Mouse (Mus musculus) erythroblast, adult 5-6 weeks (primary cell): Measurements from ENCODE around the gene Nt5dc1. TPM values are rescaled to one million over a fixed set of nuclear protein-coding genes. Genes with fewer than 3 reads are reported as not detected.

ENCODE experiments used
- ATAC-seq: replicated peaks from 2 replicates; pipeline ENCODE4 v1.8.0; 2016; ENCODE audit warnings: moderate number of reproducible peaks, mild to moderate bottlenecking, moderate TSS enrichment, inconsistent platforms; ENCODE audit not compliant: poor library complexity, low FRiP score, severe bottlenecking
- total RNA-seq, 2 experiments: library from RNA; stranded (forward) in 1 of 2; stranded (reverse) in 1 of 2; fragments of 150-400 nt in 1 of 2; fragments of 200-764, 138-1000 nt in 1 of 2; gene quantifications; 2 replicates each; pipeline versions ENCODE4 v1.2.3 to v1.2.4; 2015 to 2017; ENCODE audit warnings: low replicate concordance in 2 of 2

The Nt5dc1 gene
- total RNA-seq, 2 experiments from 2014 or later: 6.1 to 7.0 TPM

DNA sequence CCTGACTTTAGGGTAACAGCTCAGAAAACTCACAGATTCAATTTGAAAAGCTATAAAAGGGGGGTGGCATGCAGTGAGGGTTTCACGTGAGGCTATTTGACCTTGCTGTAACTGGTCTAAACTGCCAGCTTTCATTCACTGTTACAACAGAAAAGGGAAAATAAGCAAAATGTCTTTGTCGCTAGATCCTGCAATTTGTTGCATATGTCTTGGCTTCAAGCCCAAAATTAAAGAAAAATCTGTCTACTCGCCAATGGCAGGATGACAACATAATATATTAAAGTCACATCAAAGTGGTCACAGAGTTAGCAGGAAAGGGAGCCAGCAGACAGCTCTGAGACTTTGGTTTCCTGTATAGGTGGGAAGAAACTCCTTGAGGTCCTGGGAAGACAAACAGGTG lies 170.6 kb downstream of the Nt5dc1 start:
- ATAC-seq: no peak

GRCm38 (mm10) chr10:34246106-34246505 lies 172.2 kb downstream of the Nt5dc1 start:
- no peak for ATAC-seq

DNA sequence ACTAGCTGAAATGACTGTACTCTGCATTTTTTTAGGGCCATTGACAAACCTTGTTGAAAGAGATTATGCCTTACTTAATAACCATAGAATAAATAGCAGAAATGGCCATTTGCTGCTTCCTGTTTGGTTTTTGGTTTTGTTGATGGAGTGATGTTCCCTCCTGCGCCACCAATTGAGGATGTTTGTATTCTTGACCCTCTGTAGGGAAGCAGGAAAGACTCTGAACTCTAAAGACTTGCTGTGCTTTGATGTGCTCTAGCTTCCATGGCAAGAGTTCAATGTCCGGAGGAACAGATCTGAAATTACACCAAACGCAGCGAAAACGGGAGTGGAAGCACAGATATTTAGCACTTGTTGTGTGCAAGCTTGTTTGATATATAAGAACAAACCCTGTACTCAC lies 173.6 kb downstream of the Nt5dc1 start:
- ATAC-seq: no peak

- ATAC-seq: no peak
These were observed 179.8 kb downstream of the Nt5dc1 start for GRCm38 (mm10) chr10:34238536-34238935.

Other genes starting within 250 kb of the Nt5dc1 start
- gene Dse, start 210.8 kb downstream of the Nt5dc1 start, total RNA-seq (2015; ENCODE audit: low replicate concordance): 2.5 and 2.7 TPM in 2 replicates
- gene Dse, start 210.8 kb downstream of the Nt5dc1 start, total RNA-seq (2017; ENCODE audit: low replicate concordance): 2.2 and 6.4 TPM in 2 replicates
- gene Tspyl1, start 136.4 kb downstream of the Nt5dc1 start, total RNA-seq (2015; ENCODE audit: low replicate concordance): 40.3 and 45.2 TPM in 2 replicates
- 46.2 and 46.8 TPM in 2 replicates for gene Tspyl1, start 136.4 kb downstream of the Nt5dc1 start, total RNA-seq (2017; ENCODE audit: low replicate concordance)
- gene Tspyl4, start 121.1 kb downstream of the Nt5dc1 start, total RNA-seq (2015; ENCODE audit: low replicate concordance): 4.2 TPM in 1 of 2 replicates, not detected in the other
- 1.1 and 1.5 TPM in 2 replicates for gene Tspyl4, start 121.1 kb downstream of the Nt5dc1 start, total RNA-seq (2017; ENCODE audit: low replicate concordance)
- not detected in 2 replicates for gene Col10a1, start 28.6 kb downstream of the Nt5dc1 start, total RNA-seq (2015; ENCODE audit: low replicate concordance)
- not detected in 2 replicates for gene Col10a1, start 28.6 kb downstream of the Nt5dc1 start, total RNA-seq (2017; ENCODE audit: low replicate concordance)
- not detected in 2 replicates for gene Frk, start 64.8 kb upstream of the Nt5dc1 start, total RNA-seq (2015; ENCODE audit: low replicate concordance)
- gene Frk, start 64.8 kb upstream of the Nt5dc1 start, total RNA-seq (2017; ENCODE audit: low replicate concordance): not detected in 2 replicates